Mouse (Mus musculus) monocyte, adult 2 months (primary cell): Measurements from ENCODE around the gene Rpl35a.
"Not testable (repeated sequence)": the region's sequence is repeated elsewhere in the genome, so short reads cannot be mapped to it uniquely, and the experiment has no call there.

ENCODE experiments used
- DNase-seq, 2 experiments: peaks; one replicate each; pipeline ENCODE4 v3.0.0; 2022; ENCODE audit warnings: low spot score in 2 of 2, low read depth in 1 of 2

Gene Rpl35a

GRCm38 (mm10) chr16:33054927-33055326, 1.3 kb upstream of the Rpl35a start:
- DNase-seq, result not testable (repeated sequence)

GRCm38 (mm10) chr16:33055655-33056054, 598 bp upstream of the Rpl35a start:
- no peak for DNase-seq

- no peak for DNase-seq
Observed at GRCm38 (mm10) chr16:33056786-33057185, 533 bp downstream of the Rpl35a start.

- no peak for DNase-seq
Observed at GRCm38 (mm10) chr16:33058033-33058432, 1.8 kb downstream of the Rpl35a start.

- not testable (repeated sequence) for DNase-seq
Observed at GRCm38 (mm10) chr16:33058656-33059055, 2.4 kb downstream of the Rpl35a start.

- no peak for DNase-seq
Observed at GRCm38 (mm10) chr16:33059471-33059870, 3.2 kb downstream of the Rpl35a start.

GRCm38 (mm10) chr16:33060926-33061325, 4.7 kb downstream of the Rpl35a start:
- DNase-seq, result no peak

GRCm38 (mm10) chr16:33061400-33061799, 5.1 kb downstream of the Rpl35a start:
- no peak for DNase-seq

GRCm38 (mm10) chr16:33062024-33062681, 5.9 kb downstream of the Rpl35a start, which contains the start of gene Lmln:
Gene Lmln (plus strand): TSS chr16:33062521.
- DNase-seq, result peak; percentile 53 to 74

- DNase-seq, result no peak
Observed at GRCm38 (mm10) chr16:33062682-33063131, 6.5 kb downstream of the Rpl35a start.

- DNase-seq, result no peak
Observed at GRCm38 (mm10) chr16:33063267-33063666, 7.0 kb downstream of the Rpl35a start.

- no peak for DNase-seq
Observed at GRCm38 (mm10) chr16:33064636-33065035, 8.4 kb downstream of the Rpl35a start.

- no peak for DNase-seq
Observed at GRCm38 (mm10) chr16:33070928-33071327, 14.7 kb downstream of the Rpl35a start.

GRCm38 (mm10) chr16:33072871-33073557, 16.8 kb downstream of the Rpl35a start:
- DNase-seq, result no peak

GRCm38 (mm10) chr16:33074967-33075366, 18.7 kb downstream of the Rpl35a start:
- DNase-seq, result no peak

- no peak for DNase-seq
Observed at GRCm38 (mm10) chr16:33076078-33076477, 19.8 kb downstream of the Rpl35a start.

- no peak for DNase-seq
Observed at GRCm38 (mm10) chr16:33077069-33077627, 20.9 kb downstream of the Rpl35a start.

- DNase-seq, result no peak
Observed at GRCm38 (mm10) chr16:33080063-33080462, 23.8 kb downstream of the Rpl35a start.

GRCm38 (mm10) chr16:33082951-33083350, 26.7 kb downstream of the Rpl35a start:
- DNase-seq, result no peak

GRCm38 (mm10) chr16:33083996-33084395, 27.7 kb downstream of the Rpl35a start:
- DNase-seq, result no peak

- no peak for DNase-seq
Observed at GRCm38 (mm10) chr16:33085666-33086065, 29.4 kb downstream of the Rpl35a start.
